Mouse (Mus musculus) left cerebral cortex, adult 11 months (tissue): Measurements from ENCODE around the gene Chmp4b.

Experiments used
- DNase-seq: peaks from one replicate; pipeline ENCODE4 v3.0.0; 2022; ENCODE audit warnings: low spot score

The Chmp4b gene

GRCm38 (mm10) chr2:154651363-154651762, at the start of gene Chmp4b:
TSS of gene Chmp4b (plus strand) at chr2:154651705.
- no peak for DNase-seq

GRCm38 (mm10) chr2:154603007-154603637, 48.4 kb upstream of the Chmp4b start:
- DNase-seq, result no peak

- DNase-seq, result peak; percentile 99
These were observed 47.8 kb upstream of the Chmp4b start, which contains the start of gene Pxmp4 for GRCm38 (mm10) chr2:154603638-154604153. TSS of gene Pxmp4 (minus strand) at chr2:154603708.

- DNase-seq, result no peak
These were observed 47.3 kb upstream of the Chmp4b start for GRCm38 (mm10) chr2:154604156-154604555.

GRCm38 (mm10) chr2:154606965-154607364, 44.5 kb upstream of the Chmp4b start:
- no peak for DNase-seq

- DNase-seq, result no peak
These were observed 42.3 kb upstream of the Chmp4b start for GRCm38 (mm10) chr2:154609050-154609767.

GRCm38 (mm10) chr2:154613118-154614115, 38.1 kb upstream of the Chmp4b start, which contains the start of the genes Zfp341 and 4930519P11Rik:
TSS of gene Zfp341 (plus strand) at chr2:154613297.
TSS of gene 4930519P11Rik (minus strand) at chr2:154613437.
- peak; percentile 81 for DNase-seq

GRCm38 (mm10) chr2:154614841-154615576, 36.5 kb upstream of the Chmp4b start:
- DNase-seq, result no peak

- no peak for DNase-seq
These were observed 35.8 kb upstream of the Chmp4b start for GRCm38 (mm10) chr2:154615674-154616073.

GRCm38 (mm10) chr2:154617061-154617460, 34.4 kb upstream of the Chmp4b start:
- no peak for DNase-seq

GRCm38 (mm10) chr2:154621684-154622083, 29.8 kb upstream of the Chmp4b start:
- DNase-seq, result no peak

GRCm38 (mm10) chr2:154624137-154624536, 27.4 kb upstream of the Chmp4b start:
- DNase-seq, result no peak

- DNase-seq, result no peak
These were observed 21.0 kb upstream of the Chmp4b start for GRCm38 (mm10) chr2:154630531-154630930.

- no peak for DNase-seq
These were observed 19.2 kb upstream of the Chmp4b start for GRCm38 (mm10) chr2:154632203-154632780.

- DNase-seq, result no peak
These were observed 18.3 kb upstream of the Chmp4b start for GRCm38 (mm10) chr2:154633039-154633742.

GRCm38 (mm10) chr2:154633876-154634644, 17.4 kb upstream of the Chmp4b start:
- no peak for DNase-seq

- no peak for DNase-seq
These were observed 15.7 kb upstream of the Chmp4b start for GRCm38 (mm10) chr2:154635826-154636225.

- no peak for DNase-seq
These were observed 13.0 kb upstream of the Chmp4b start for GRCm38 (mm10) chr2:154638521-154638920.

- DNase-seq, result no peak
These were observed 12.4 kb upstream of the Chmp4b start for GRCm38 (mm10) chr2:154639115-154639514.
